Mouse (Mus musculus) forelimb bud, embryonic 11.5 days (tissue): ENCODE data around the gene Tdgf1.

Experiments used
- DNase-seq: peaks from one replicate; pipeline ENCODE4 v3.0.0-alpha.2; 2012; ENCODE audit warnings: low read depth, low spot score

Gene Tdgf1

DNA sequence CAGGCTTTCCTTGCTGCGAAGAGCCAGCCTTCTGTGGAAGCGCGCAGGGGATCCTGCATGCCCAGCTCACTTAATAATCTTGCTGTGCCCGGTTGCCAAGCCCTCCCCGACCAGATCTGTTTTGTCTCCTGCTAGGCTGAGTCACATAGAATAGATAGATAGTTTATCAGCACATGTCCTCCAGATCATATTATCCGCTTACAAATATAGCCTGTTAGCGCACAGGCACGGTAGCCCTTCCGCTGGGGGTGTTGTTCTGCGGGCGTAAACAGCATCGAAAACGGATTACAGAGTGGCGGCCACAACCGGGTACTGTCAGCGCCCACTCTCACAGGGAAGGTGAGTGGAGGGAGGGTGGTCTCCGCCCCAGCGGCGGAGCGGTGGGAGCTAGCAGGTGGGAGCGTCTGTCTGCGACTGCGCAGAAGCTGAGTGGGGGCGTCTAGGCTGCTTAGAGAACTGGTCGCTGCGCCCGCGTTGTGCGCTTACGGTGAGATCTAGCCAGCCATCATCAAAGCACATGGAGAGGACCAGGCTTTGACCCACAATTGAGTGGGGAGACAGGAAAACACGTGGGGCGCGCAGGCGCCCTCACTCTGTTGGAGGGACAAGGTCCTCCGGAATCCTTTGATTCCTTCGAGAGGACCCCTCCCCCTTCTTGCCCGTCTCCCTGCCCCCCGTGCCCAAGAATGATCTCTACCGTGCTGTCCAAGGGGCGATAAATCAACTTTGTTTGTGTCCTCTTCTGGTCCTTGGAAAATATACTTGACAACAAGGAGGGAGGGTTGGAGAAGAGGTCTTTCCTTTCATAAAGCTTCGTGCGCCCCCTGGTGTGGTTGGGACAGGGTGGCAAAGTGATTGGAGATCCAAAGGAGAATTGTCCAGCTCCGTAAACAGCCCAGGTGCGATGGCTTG is 7.8 kb upstream of the Tdgf1 start:
- peak; percentile 62 for DNase-seq

- no peak for DNase-seq
Measured at GRCm38 (mm10) chr9:110952931-110953549, 7.1 kb upstream of the Tdgf1 start.

DNA sequence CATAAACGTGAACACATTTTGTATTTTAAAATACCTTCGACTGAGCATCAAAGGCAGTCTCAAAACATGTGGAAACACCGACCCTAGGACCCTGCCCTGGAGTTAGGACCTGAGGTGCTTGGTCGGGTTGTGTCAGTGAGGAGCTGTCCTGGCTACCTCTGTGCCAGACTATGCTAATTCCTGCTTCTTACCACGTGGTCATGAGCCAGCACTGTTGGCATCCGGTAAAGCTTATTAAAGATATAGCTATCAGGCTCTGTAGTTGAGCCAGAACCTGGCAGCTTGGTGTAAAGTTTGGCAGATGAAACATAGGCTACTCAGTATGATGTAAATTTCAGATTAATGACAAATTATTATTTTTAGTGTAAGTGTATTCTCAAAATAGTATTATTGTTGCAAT is 6.4 kb upstream of the Tdgf1 start:
- DNase-seq: no peak

DNA sequence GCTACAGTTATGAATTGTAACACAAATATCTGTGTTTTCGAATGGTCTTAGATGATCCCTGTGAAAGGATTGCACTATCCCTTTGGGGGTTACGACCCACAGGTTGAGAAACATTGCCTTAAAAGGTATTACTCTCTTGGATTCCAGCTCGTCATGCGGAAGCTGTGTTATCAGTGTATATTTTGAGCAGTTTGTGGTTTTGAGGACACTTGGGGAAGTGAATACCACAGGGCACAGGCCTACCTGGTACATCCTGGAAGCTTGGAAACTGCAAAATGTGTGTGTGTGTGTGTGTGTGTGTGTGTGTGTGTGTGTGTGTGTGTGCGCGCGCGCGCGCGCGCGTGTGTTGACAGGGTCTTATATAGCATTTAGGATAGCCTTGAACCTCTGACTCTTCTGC is 5.9 kb upstream of the Tdgf1 start:
- no peak for DNase-seq

GRCm38 (mm10) chr9:110951397-110951796 is 5.4 kb upstream of the Tdgf1 start, which contains the start of gene Lrrc2:
Lrrc2 (plus strand) TSS chr9:110951545.
- DNase-seq: no peak

DNA sequence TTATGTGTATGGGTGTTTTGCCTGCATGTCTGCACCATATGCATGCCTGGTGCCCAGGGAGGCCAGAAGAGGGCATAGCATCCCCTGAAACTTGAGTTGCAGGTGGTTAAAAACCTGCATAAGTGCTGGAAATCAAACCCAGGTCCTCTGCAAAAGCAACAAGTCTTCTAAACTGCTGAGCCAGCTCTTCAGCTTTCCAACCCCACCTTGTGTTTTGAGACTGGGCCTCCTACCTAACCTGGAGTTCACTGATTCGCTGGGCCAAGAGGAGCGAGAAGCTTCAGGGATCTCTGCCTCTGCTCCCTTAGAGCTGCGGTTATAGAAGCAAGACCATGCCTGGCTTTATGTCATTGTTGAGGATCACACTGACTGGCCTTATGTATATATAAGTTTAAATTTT is 4.2 kb upstream of the Tdgf1 start:
- no peak for DNase-seq

GRCm38 (mm10) chr9:110948813-110949310 is 2.9 kb upstream of the Tdgf1 start:
- no peak for DNase-seq

- no peak for DNase-seq
Measured at GRCm38 (mm10) chr9:110947900-110948299, 1.9 kb upstream of the Tdgf1 start.

- DNase-seq: no peak
Measured at GRCm38 (mm10) chr9:110947261-110947661, 1.3 kb upstream of the Tdgf1 start.

- DNase-seq: peak; percentile 8
Measured at GRCm38 (mm10) chr9:110946548-110947044, 638 bp upstream of the Tdgf1 start.

- DNase-seq: no peak
Measured at GRCm38 (mm10) chr9:110945343-110945742, 615 bp downstream of the Tdgf1 start.

- DNase-seq: peak; percentile 49
Measured at GRCm38 (mm10) chr9:110944265-110944664, 1.7 kb downstream of the Tdgf1 start.

GRCm38 (mm10) chr9:110937506-110938490 is 8.2 kb downstream of the Tdgf1 start:
- no peak for DNase-seq

DNA sequence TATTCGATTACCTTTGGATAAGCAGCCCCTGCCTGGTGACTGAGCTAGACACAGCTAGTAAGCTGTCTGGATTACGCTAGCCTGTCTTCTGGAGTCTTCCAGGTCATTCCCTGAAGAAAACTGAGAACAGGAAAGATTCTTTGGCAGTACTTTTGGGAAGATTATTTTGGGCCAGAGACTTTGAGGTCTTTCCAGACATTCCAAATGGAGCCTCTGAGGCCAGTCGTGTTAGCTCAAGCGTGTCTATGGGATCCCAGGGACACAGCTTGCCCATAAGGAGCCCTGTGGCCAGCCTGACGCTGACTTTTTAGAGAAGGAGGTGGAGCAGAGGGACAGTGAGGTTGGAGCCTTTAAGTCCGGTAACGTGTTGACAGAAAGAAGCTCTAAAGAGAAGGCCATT is 10.0 kb downstream of the Tdgf1 start:
- DNase-seq: no peak

DNA sequence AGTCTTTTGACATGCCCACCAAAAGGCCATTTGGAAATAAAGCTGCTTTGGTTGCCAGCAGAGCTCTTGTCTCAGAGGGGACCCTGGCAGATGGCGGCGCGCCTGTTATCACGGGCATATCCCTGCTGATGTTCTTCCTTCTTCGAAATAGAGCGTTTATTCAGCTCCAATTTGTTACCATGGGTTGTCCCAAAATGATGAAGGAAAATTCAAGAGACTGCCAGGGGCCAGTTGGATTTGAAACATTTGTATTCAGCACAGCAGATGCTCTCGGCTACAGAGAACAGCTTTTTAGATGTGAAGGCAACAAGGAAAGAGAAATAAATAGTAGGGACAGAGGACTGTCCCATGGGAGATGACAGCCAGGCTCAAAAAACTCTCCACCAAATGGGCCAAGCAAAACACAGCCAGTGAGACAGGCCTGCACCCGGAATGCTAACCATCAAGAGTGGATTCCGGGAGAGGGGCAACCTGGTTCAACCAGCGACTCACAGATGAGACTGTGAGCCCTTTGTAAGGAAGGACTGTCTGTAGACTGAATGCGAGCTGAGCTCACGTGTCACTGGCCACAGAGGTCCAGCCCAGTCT is 12.0 kb downstream of the Tdgf1 start:
- DNase-seq: no peak

GRCm38 (mm10) chr9:110931573-110931972 is 14.4 kb downstream of the Tdgf1 start:
- no peak for DNase-seq

DNA sequence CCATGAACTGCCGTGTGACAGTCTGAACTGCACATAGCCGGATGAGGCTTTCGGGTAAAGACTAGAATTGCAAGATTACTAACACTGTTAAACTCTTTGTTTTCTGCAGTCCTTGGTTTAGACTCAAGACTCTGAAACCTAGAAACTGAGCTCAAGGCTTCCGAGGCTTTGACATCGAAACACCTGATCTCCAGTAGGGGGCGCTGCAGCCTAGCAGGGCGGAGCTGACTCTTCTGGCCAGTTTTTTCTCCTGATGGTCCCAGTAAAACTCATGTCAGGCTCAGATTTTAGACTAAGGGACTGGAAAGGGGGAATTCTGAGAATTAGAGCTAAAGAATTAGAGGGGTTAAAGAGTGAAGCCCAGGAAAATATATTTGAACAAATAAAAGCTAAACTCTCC is 23.2 kb downstream of the Tdgf1 start:
- DNase-seq: peak; percentile 72

DNA sequence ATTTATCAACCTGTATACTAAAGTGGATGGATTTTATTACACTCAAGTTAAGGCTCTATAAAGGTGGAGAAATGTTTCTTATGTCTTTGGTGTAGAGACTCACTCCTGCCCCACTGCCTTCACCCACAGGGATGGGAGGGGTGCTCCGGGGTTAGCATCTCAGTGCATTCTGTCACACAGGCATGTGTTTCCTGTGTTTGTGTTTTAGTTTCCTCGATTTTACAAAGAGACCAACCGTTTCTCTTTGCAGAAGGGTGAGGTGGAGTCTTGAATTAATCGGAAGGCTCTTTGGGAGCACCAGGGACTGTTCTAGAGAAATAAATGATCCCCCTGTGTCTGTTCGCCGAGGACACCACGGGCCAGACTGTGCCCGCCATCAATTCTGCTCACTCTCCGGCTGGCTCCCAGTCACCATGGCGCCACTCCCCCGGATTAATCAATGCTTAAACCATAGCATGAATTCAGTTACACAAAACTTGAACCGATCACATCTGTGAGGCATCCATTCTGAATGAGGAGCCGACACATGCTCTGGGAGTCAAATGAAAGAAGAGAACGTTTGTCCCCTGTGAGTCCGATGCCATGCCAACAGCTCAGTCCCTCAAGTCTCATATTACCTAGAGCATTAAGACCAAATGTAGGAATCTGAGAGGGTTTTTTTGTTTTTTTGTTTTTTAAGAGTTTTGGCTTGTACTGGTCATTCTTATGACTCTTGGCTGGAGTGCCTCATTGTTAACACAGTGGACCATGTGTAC is 25.1 kb downstream of the Tdgf1 start:
- no peak for DNase-seq

GRCm38 (mm10) chr9:110916786-110917185 is 29.2 kb downstream of the Tdgf1 start, which contains the start of gene Fam240a:
Fam240a (minus strand) TSS chr9:110916861.
- no peak for DNase-seq

GRCm38 (mm10) chr9:110915466-110915865 is 30.5 kb downstream of the Tdgf1 start:
- no peak for DNase-seq
